Mouse (Mus musculus): ENCODE results near the gene Dcaf6. TPM values are rescaled to one million over a fixed set of nuclear protein-coding genes. Genes with fewer than 3 reads are reported as not detected.

The Dcaf6 gene
- total RNA-seq (2012; rRNA removed) = 9.2 and 10.2 TPM in 2 replicates

GRCm38 (mm10) chr1:165460360-165460800 lies at the start of gene Dcaf6, which contains the start of gene Mpc2:
TSS of gene Dcaf6 (minus strand) at chr1:165460475.
TSS of gene Mpc2 (plus strand) at chr1:165460637.
- in situ Hi-C loops (cut with MboI; ENCODE audit: low sequenced_read_pairs in 2 of 2, unreplicated experiment in 2 of 2) = no loop called here
- TF ChIP-seq ZNF384 (IDR thresholded peaks at IDR 0.05; ENCODE audit: low read depth, low read length) (no peak), CHD2 (IDR thresholded peaks at IDR 0.05; ENCODE audit: low read depth, low read length) (peak; percentile 96)
- H3K36me3 ChIP-seq (ENCODE audit: control insufficient read depth, insufficient read depth, low read length, poor library complexity, severe bottlenecking) = no peaks in the 10 kb centered on the region
- H3K27ac ChIP-seq (ENCODE audit: insufficient read depth, low read depth, low read length, poor library complexity, severe bottlenecking) = peak within 1 kb of the TSS; percentile 22
- H3K9me3 ChIP-seq (ENCODE audit: control insufficient read depth, insufficient read depth, low read depth, low read length) = no peaks in the 10 kb centered on the region
- DNase-seq (ENCODE audit: low read depth, low spot score) = peak; percentile 92
- H3K4me1 ChIP-seq (ENCODE audit: control insufficient read depth in 2 of 2, insufficient read depth in 2 of 2, low read length in 2 of 2, poor library complexity in 1 of 2) = 0 out of 4 replicates have a peak, but pooled peaks cover 0 to 2% of the 10 kb centered on the region in 2 experiments
- peak within 1 kb of the TSS; percentile 82 to 92 for H3K4me3 ChIP-seq (ENCODE audit: insufficient read depth in 1 of 2, low read depth in 1 of 2, low read length in 2 of 2, poor library complexity in 1 of 2, severe bottlenecking in 1 of 2)
- peak within 1 kb of the TSS; percentile 88 for H3K9ac ChIP-seq (ENCODE audit: insufficient read depth, low read depth, low read length, poor library complexity, severe bottlenecking)

DNA sequence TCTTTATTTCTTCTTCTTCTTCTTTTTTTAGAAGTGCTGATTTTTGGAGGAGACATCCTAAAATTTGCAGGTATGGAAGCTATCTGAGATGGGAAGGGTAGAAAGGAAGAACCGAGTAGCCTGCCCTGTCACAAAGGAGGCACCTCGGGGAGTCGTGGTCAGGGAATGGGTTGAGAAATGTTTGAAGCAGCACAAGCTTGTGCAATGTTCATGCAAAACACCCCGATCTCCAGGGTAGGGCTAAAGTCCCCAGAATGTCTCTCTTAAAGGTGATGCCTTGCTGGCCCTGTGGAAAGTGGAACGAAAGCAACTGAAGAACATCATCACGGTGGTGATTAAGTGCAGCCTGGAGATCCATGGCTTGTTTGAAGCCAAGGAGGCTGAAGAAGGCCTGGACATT lies 46.0 kb upstream of the Dcaf6 start:
- H3K9ac ChIP-seq (ENCODE audit: insufficient read depth, low read depth, low read length, poor library complexity, severe bottlenecking) = no peak overlapping the region
- no peak for TF ChIP-seq ZNF384 (IDR thresholded peaks at IDR 0.05; ENCODE audit: low read depth, low read length)
- H3K4me3 ChIP-seq (ENCODE audit: insufficient read depth in 1 of 2, low read depth in 1 of 2, low read length in 2 of 2, poor library complexity in 1 of 2, severe bottlenecking in 1 of 2) = no peak overlapping the region
- H3K36me3 ChIP-seq (ENCODE audit: control insufficient read depth, insufficient read depth, low read length, poor library complexity, severe bottlenecking) = no peaks in the 10 kb centered on the region
- DNase-seq (ENCODE audit: low read depth, low spot score) = no peak
- in situ Hi-C loops (cut with MboI; ENCODE audit: low sequenced_read_pairs in 2 of 2, unreplicated experiment in 2 of 2) = no loop called here
- H3K9me3 ChIP-seq (ENCODE audit: control insufficient read depth, insufficient read depth, low read depth, low read length) = no peaks in the 10 kb centered on the region
- no peaks in the 10 kb centered on the region for H3K4me1 ChIP-seq (ENCODE audit: control insufficient read depth in 2 of 2, insufficient read depth in 2 of 2, low read length in 2 of 2, poor library complexity in 1 of 2)
- H3K27ac ChIP-seq (ENCODE audit: insufficient read depth, low read depth, low read length, poor library complexity, severe bottlenecking) = no peak overlapping the region

DNA sequence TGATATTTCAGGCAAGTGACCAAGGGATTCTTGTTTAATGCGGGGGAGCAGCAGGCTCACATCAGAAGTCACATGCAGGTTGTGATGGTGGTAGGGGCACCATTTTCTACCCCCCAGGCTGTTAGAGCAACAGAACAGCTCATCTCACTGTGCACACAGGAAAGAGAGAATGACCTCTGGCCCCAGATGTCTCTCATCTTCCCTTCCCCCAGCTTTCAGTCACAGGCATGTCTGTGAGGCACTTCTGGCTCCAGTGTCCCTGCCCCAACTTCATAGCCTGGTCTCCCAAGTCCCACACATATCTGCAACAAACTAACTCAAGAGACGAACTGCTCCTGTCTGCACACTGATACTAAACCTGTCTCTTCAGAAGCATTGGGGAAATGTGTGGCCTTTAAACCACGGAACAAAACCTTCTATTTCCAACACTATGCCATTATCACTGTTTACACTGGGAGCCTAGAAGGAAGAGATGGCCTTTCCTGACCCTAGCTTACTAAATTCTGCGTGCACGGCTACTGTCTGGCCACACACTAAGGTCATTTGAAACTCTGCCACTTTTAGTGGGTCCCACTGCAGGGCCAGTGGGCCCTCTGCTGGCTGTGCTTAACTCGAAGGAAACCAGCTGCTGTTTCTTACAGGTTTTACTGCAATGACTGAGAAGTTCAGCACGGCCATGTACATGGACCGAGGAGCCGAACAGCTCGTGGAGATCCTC lies 43.2 kb upstream of the Dcaf6 start:
- Histone ChIP-seq H3K9me3 (ENCODE audit: control insufficient read depth, insufficient read depth, low read depth, low read length) (no peaks in the 10 kb centered on the region), H3K27ac (ENCODE audit: insufficient read depth, low read depth, low read length, poor library complexity, severe bottlenecking) (no peak overlapping the region), H3K4me3 (ENCODE audit: insufficient read depth in 1 of 2, low read depth in 1 of 2, low read length in 2 of 2, poor library complexity in 1 of 2, severe bottlenecking in 1 of 2) (no peak overlapping the region), H3K9ac (ENCODE audit: insufficient read depth, low read depth, low read length, poor library complexity, severe bottlenecking) (no peak overlapping the region), H3K36me3 (ENCODE audit: control insufficient read depth, insufficient read depth, low read length, poor library complexity, severe bottlenecking) (no peaks in the 10 kb centered on the region), H3K4me1 (ENCODE audit: control insufficient read depth in 2 of 2, insufficient read depth in 2 of 2, low read length in 2 of 2, poor library complexity in 1 of 2) (no peaks in the 10 kb centered on the region)
- in situ Hi-C loops (cut with MboI; ENCODE audit: low sequenced_read_pairs in 2 of 2, unreplicated experiment in 2 of 2) = no loop called here
- no peak for TF ChIP-seq MAFK (IDR thresholded peaks at IDR 0.05; ENCODE audit: insufficient read depth, low read depth, low read length)
- TF ChIP-seq ZNF384 (IDR thresholded peaks at IDR 0.05; ENCODE audit: low read depth, low read length) = no peak
- TF ChIP-seq ZC3H11A (IDR thresholded peaks at IDR 0.05; ENCODE audit: borderline replicate concordance, low read depth, low read length) = no peak
- TF ChIP-seq CHD2 (IDR thresholded peaks at IDR 0.05; ENCODE audit: low read depth, low read length) = no peak
- TF ChIP-seq HCFC1 (IDR thresholded peaks at IDR 0.05; ENCODE audit: borderline replicate concordance, insufficient read depth, low read length) = no peak
- no peak for DNase-seq (ENCODE audit: low read depth, low spot score)

DNA sequence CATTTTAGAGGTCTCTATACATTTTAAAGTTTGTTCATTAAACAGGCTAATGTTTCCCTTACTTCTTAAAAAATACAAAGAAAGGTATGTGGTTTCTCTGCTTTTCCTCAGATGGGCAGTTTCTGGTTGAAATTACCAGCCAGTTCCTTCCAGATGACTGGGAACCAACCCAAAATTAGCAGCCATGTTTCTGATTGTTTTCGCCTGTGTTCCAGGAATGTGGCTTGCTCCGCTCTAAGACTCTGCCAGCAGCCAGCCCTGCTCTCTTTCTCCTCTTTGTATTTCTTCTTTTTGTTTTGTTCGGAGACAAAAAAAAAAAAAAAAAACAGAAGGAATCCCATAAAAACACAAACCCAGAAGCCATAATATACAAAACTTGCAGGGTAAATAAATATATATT lies 38.6 kb upstream of the Dcaf6 start:
- DNase-seq (ENCODE audit: low read depth, low spot score) = no peak
- in situ Hi-C loops (cut with MboI; ENCODE audit: low sequenced_read_pairs in 2 of 2, unreplicated experiment in 2 of 2) = no loop called here
- no peak overlapping the region for H3K27ac ChIP-seq (ENCODE audit: insufficient read depth, low read depth, low read length, poor library complexity, severe bottlenecking)
- H3K9ac ChIP-seq (ENCODE audit: insufficient read depth, low read depth, low read length, poor library complexity, severe bottlenecking) = no peak overlapping the region
- H3K4me1 ChIP-seq (ENCODE audit: control insufficient read depth in 2 of 2, insufficient read depth in 2 of 2, low read length in 2 of 2, poor library complexity in 1 of 2) = no peaks in the 10 kb centered on the region
- no peak overlapping the region for H3K4me3 ChIP-seq (ENCODE audit: insufficient read depth in 1 of 2, low read depth in 1 of 2, low read length in 2 of 2, poor library complexity in 1 of 2, severe bottlenecking in 1 of 2)
- H3K36me3 ChIP-seq (ENCODE audit: control insufficient read depth, insufficient read depth, low read length, poor library complexity, severe bottlenecking) = no peaks in the 10 kb centered on the region
- no peak for TF ChIP-seq ZC3H11A (IDR thresholded peaks at IDR 0.05; ENCODE audit: borderline replicate concordance, low read depth, low read length)
- no peak for TF ChIP-seq MAFK (IDR thresholded peaks at IDR 0.05; ENCODE audit: insufficient read depth, low read depth, low read length)
- TF ChIP-seq CHD2 (IDR thresholded peaks at IDR 0.05; ENCODE audit: low read depth, low read length) = no peak
- H3K9me3 ChIP-seq (ENCODE audit: control insufficient read depth, insufficient read depth, low read depth, low read length) = no peaks in the 10 kb centered on the region

- Histone ChIP-seq H3K36me3 (ENCODE audit: control insufficient read depth, insufficient read depth, low read length, poor library complexity, severe bottlenecking) (no peaks in the 10 kb centered on the region), H3K4me1 (ENCODE audit: control insufficient read depth in 2 of 2, insufficient read depth in 2 of 2, low read length in 2 of 2, poor library complexity in 1 of 2) (no peaks in the 10 kb centered on the region), H3K27ac (ENCODE audit: insufficient read depth, low read depth, low read length, poor library complexity, severe bottlenecking) (no peak overlapping the region), H3K4me3 (ENCODE audit: insufficient read depth in 1 of 2, low read depth in 1 of 2, low read length in 2 of 2, poor library complexity in 1 of 2, severe bottlenecking in 1 of 2) (no peak overlapping the region), H3K9me3 (ENCODE audit: control insufficient read depth, insufficient read depth, low read depth, low read length) (no peaks in the 10 kb centered on the region), H3K9ac (ENCODE audit: insufficient read depth, low read depth, low read length, poor library complexity, severe bottlenecking) (no peak overlapping the region)
- TF ChIP-seq MAFK (IDR thresholded peaks at IDR 0.05; ENCODE audit: insufficient read depth, low read depth, low read length) = no peak
- DNase-seq (ENCODE audit: low read depth, low spot score) = no peak
- in situ Hi-C loops (cut with MboI; ENCODE audit: low sequenced_read_pairs in 2 of 2, unreplicated experiment in 2 of 2) = no loop called here
Observed at GRCm38 (mm10) chr1:165489197-165489596, 28.9 kb upstream of the Dcaf6 start.

Data from ES-E14 (cell line).